ENCODE assay signal across 8 mouse cellular contexts in genomic region chr11:77348142-77348741, GRCm38 (mm10).
DNase-seq lines count a peak whose midpoint lies in the region; ATAC-seq and TF ChIP-seq lines count a peak whose summit lies in the region.

No protein-coding gene starts in this region.

- TF ChIP-seq CTCF in E14TG2a.4 (conservative IDR thresholded peaks at IDR 0.05; ENCODE audit: low read length) = no peak
- no peak for TF ChIP-seq CTCF in heart, postnatal 0 days (IDR thresholded peaks at IDR 0.05; ENCODE audit: low read depth)
- no peak for TF ChIP-seq CTCF in stomach, postnatal 0 days (IDR thresholded peaks at IDR 0.05; ENCODE audit: low read depth)

- H3K27me3 ChIP-seq in E14TG2a.4 (ENCODE audit: insufficient read depth, low read length) = peaks cover 36% of the 10 kb centered on the region
- 0 out of 2 replicates have a peak, but pooled peaks cover 3% of the 10 kb centered on the region for H3K27me3 ChIP-seq in forebrain, embryonic 12.5 days
- H3K27me3 ChIP-seq in heart, postnatal 0 days (ENCODE audit: control insufficient read depth, insufficient read depth, low read length) = no peaks in the 10 kb centered on the region
- no peaks in the 10 kb centered on the region for H3K27me3 ChIP-seq in liver, embryonic 16.5 days (ENCODE audit: control insufficient read depth, insufficient read depth, low read depth, low read length)
- H3K27me3 ChIP-seq in neural tube, embryonic 12.5 days (replicated peaks) = no peaks in the 10 kb centered on the region; the same call in 1 of the 2 replicates
- no peaks in the 10 kb centered on the region for H3K27me3 ChIP-seq in stomach, postnatal 0 days (ENCODE audit: control insufficient read depth, insufficient read depth, low read length)

- TF ChIP-seq EP300 in heart, postnatal 0 days (IDR thresholded peaks at IDR 0.05; ENCODE audit: low read depth) = peak; percentile 54
- TF ChIP-seq EP300 in stomach, postnatal 0 days (optimal IDR thresholded peaks at IDR 0.05) = no peak

- WGBS in forebrain, embryonic 12.5 days = under 1% methylated on average over 54 of the region's 54 CpGs
- 1% methylated on average over 54 of the region's 54 CpGs for WGBS in heart, postnatal 0 days
- under 1% methylated on average over 54 of the region's 54 CpGs for WGBS in liver, embryonic 16.5 days (ENCODE audit: insufficient replicate concordance)
- under 1% methylated on average over 54 of the region's 54 CpGs for WGBS in neural tube, embryonic 12.5 days
- whole genome bisulfite sequencing in stomach, postnatal 0 days = 1% methylated on average over 51 of the region's 54 CpGs

- 0 out of 2 replicates have a peak overlapping the region, but pooled peaks have one; percentile 31 for H3K27ac ChIP-seq in forebrain, embryonic 12.5 days
- peak overlapping the region; percentile 85 for H3K27ac ChIP-seq in heart, postnatal 0 days (ENCODE audit: low read depth)
- peak overlapping the region; percentile 30; the same call in 1 of the 2 replicates for H3K27ac ChIP-seq in liver, embryonic 16.5 days (ENCODE audit: low read length)
- no peak overlapping the region for H3K27ac ChIP-seq in neural tube, embryonic 12.5 days
- H3K27ac ChIP-seq in stomach, postnatal 0 days (replicated peaks) = peak overlapping the region; percentile 65; the same call in 1 of the 2 replicates

- H3K36me3 ChIP-seq in E14TG2a.4 (ENCODE audit: insufficient read depth, low read length) = no peaks in the 10 kb centered on the region
- no peaks in the 10 kb centered on the region for H3K36me3 ChIP-seq in forebrain, embryonic 12.5 days (replicated peaks)
- no peaks in the 10 kb centered on the region for H3K36me3 ChIP-seq in heart, postnatal 0 days (replicated peaks; ENCODE audit: control insufficient read depth, insufficient read depth, low read length)
- H3K36me3 ChIP-seq in liver, embryonic 16.5 days (ENCODE audit: control insufficient read depth, insufficient read depth) = no peaks in the 10 kb centered on the region
- no peaks in the 10 kb centered on the region for H3K36me3 ChIP-seq in neural tube, embryonic 12.5 days
- H3K36me3 ChIP-seq in stomach, postnatal 0 days (ENCODE audit: control insufficient read depth, insufficient read depth, low read length) = no peaks in the 10 kb centered on the region

- H3K4me2 ChIP-seq in forebrain, embryonic 12.5 days = peak overlapping the region; percentile 88
- H3K4me2 ChIP-seq in heart, postnatal 0 days (ENCODE audit: low read depth, low read length) = peak overlapping the region; percentile 80
- peak overlapping the region; percentile 90 for H3K4me2 ChIP-seq in liver, embryonic 16.5 days (ENCODE audit: low read depth, low read length)
- peak overlapping the region; percentile 86 for H3K4me2 ChIP-seq in neural tube, embryonic 12.5 days (replicated peaks)
- peak overlapping the region; percentile 70 for H3K4me2 ChIP-seq in stomach, postnatal 0 days (replicated peaks; ENCODE audit: low read depth)

- peak; percentile 80 for DNase-seq in c-Kit-positive CD71-positive TER-119-positive erythroid progenitor cells, embryonic 14.5 days (ENCODE audit: low spot score)
- peak; percentile 74 for DNase-seq in heart, postnatal 0 days (ENCODE audit: low spot score)
- peak; percentile 92 to 98 for DNase-seq in kidney, postnatal 36 days
- DNase-seq in stomach, postnatal 0 days (ENCODE audit: low spot score) = peak; percentile 93

- H3K9me3 ChIP-seq in E14TG2a.4 (ENCODE audit: low read length) = no peaks in the 10 kb centered on the region
- no peaks in the 10 kb centered on the region for H3K9me3 ChIP-seq in forebrain, embryonic 12.5 days
- no peaks in the 10 kb centered on the region for H3K9me3 ChIP-seq in heart, postnatal 0 days (replicated peaks; ENCODE audit: control insufficient read depth, low read length)
- no peaks in the 10 kb centered on the region for H3K9me3 ChIP-seq in liver, embryonic 16.5 days (replicated peaks; ENCODE audit: control insufficient read depth, low read length)
- no peaks in the 10 kb centered on the region for H3K9me3 ChIP-seq in neural tube, embryonic 12.5 days
- H3K9me3 ChIP-seq in stomach, postnatal 0 days (ENCODE audit: control insufficient read depth, low read length) = no peaks in the 10 kb centered on the region

- peak; percentile 96 for ATAC-seq in forebrain, embryonic 12.5 days (ENCODE audit: low FRiP score)
- ATAC-seq in heart, postnatal 0 days (ENCODE audit: insufficient read depth, low read depth) = peak; percentile 100
- ATAC-seq in liver, embryonic 16.5 days (ENCODE audit: low read depth) = peak; percentile 100
- peak; percentile 94 for ATAC-seq in neural tube, embryonic 12.5 days (ENCODE audit: low FRiP score, low read depth)
- ATAC-seq in stomach, postnatal 0 days (ENCODE audit: low FRiP score, low TSS enrichment) = peak; percentile 99

- H3K4me1 ChIP-seq in E14TG2a.4 (replicated peaks; ENCODE audit: low read depth, low read length) = peaks cover 12% of the 10 kb centered on the region; the same call in 1 of the 2 replicates
- H3K4me1 ChIP-seq in forebrain, embryonic 12.5 days = peaks cover 17% of the 10 kb centered on the region
- H3K4me1 ChIP-seq in heart, postnatal 0 days (ENCODE audit: control insufficient read depth, insufficient read depth) = peaks cover 17% of the 10 kb centered on the region
- peaks cover 3% of the 10 kb centered on the region for H3K4me1 ChIP-seq in liver, embryonic 16.5 days (ENCODE audit: control insufficient read depth, low read depth, low read length)
- no peaks in the 10 kb centered on the region for H3K4me1 ChIP-seq in neural tube, embryonic 12.5 days
- H3K4me1 ChIP-seq in stomach, postnatal 0 days (replicated peaks; ENCODE audit: control insufficient read depth, insufficient read depth) = no peaks in the 10 kb centered on the region

- H3K9ac ChIP-seq in forebrain, embryonic 12.5 days = peak overlapping the region; percentile 62
- H3K9ac ChIP-seq in heart, postnatal 0 days (replicated peaks; ENCODE audit: low read depth, low read length) = peak overlapping the region; percentile 86
- peak overlapping the region; percentile 65 for H3K9ac ChIP-seq in liver, embryonic 16.5 days (ENCODE audit: low read depth, low read length)
- peak overlapping the region; percentile 51 for H3K9ac ChIP-seq in neural tube, embryonic 12.5 days
- H3K9ac ChIP-seq in stomach, postnatal 0 days (ENCODE audit: low read length) = peak overlapping the region; percentile 71

- H3K4me3 ChIP-seq in E14TG2a.4 (replicated peaks; ENCODE audit: low read length) = peak overlapping the region; percentile 84
- H3K4me3 ChIP-seq in forebrain, embryonic 12.5 days (replicated peaks) = peak overlapping the region; percentile 52
- H3K4me3 ChIP-seq in heart, postnatal 0 days (ENCODE audit: low read depth, low read length) = peak overlapping the region; percentile 82
- H3K4me3 ChIP-seq in liver, embryonic 16.5 days (ENCODE audit: low read depth, low read length) = peak overlapping the region; percentile 70
- peak overlapping the region; percentile 51 for H3K4me3 ChIP-seq in neural tube, embryonic 12.5 days
- peak overlapping the region; percentile 68 for H3K4me3 ChIP-seq in stomach, postnatal 0 days (ENCODE audit: low read depth, low read length)
